Mouse (Mus musculus): ENCODE results near the gene Ccdc13.

GRCm38 (mm10) chr9:121856649-121857416 is 17.6 kb upstream of the Ccdc13 start:
- TF ChIP-seq CTCF (IDR thresholded peaks at IDR 0.05; ENCODE audit: low read depth): no peak
- TF ChIP-seq EP300 (IDR thresholded peaks at IDR 0.05; ENCODE audit: low read depth): no peak
